Mouse (Mus musculus) kidney, embryonic 14.5 days (tissue): ENCODE results near the gene AI593442. TPM values are rescaled to one million over a fixed set of nuclear protein-coding genes. Genes with fewer than 3 reads are reported as not detected.

Experiments
- ATAC-seq: fragments of 200-750 bp; cut with Nextera tagmentation; 2 replicates; pipeline ENCODE4 v1.8.0; 2017; ENCODE audit warnings: moderate number of reproducible peaks, mild to moderate bottlenecking, moderate TSS enrichment, moderate library complexity; ENCODE audit not compliant: low FRiP score, low TSS enrichment
- H3K27ac ChIP-seq: fragments of 300-500 bp; sonication (generic); 2 replicates; pipeline ENCODE4 v1.5.1; 2014; ENCODE audit warnings: low read depth, mild to moderate bottlenecking, low read length, moderate library complexity, mixed read lengths
- H3K27me3 ChIP-seq: fragments of 300-500 bp; sonication (generic); 2 replicates; pipeline ENCODE4 v1.6.1; 2014; ENCODE audit warnings: mild to moderate bottlenecking, low read length; ENCODE audit not compliant: control insufficient read depth, insufficient read depth
- H3K36me3 ChIP-seq: fragments of 300-500 bp; sonication (generic); 2 replicates; pipeline ENCODE4 v1.6.1; 2014; ENCODE audit warnings: low read length, mixed read lengths; ENCODE audit not compliant: control insufficient read depth, insufficient read depth
- H3K4me1 ChIP-seq: fragments of 300-500 bp; sonication (generic); 2 replicates; pipeline ENCODE4 v1.6.1; 2014; ENCODE audit warnings: low read length, mixed read lengths; ENCODE audit not compliant: control insufficient read depth, insufficient read depth
- H3K4me2 ChIP-seq: fragments of 300-500 bp; sonication (generic); replicated peaks from 2 replicates; pipeline ENCODE4 v1.6.1; 2014; ENCODE audit warnings: low read depth, mild to moderate bottlenecking, low read length
- H3K4me3 ChIP-seq: fragments of 300-500 bp; sonication (generic); 2 replicates; pipeline ENCODE4 v1.5.1; 2014; ENCODE audit warnings: mild to moderate bottlenecking, low read length
- H3K9ac ChIP-seq: fragments of 300-500 bp; sonication (generic); 2 replicates; pipeline ENCODE4 v1.6.1; 2014; ENCODE audit warnings: low read depth, mild to moderate bottlenecking, low read length, moderate library complexity
- H3K9me3 ChIP-seq: fragments of 300-500 bp; sonication (generic); 2 replicates; pipeline ENCODE4 v1.6.1; 2016; ENCODE audit warnings: low read length; ENCODE audit not compliant: control insufficient read depth
- WGBS: fragments of 180-500 bp; shearing (Covaris S2); extraction: QIAGEN DNeasy Blood & Tissue Kit; methylation state at CpG from one replicate; pipeline ENCODE4 v1.1.7; 2014; 5-methylcytosine and 5-hydroxymethylcytosine counted together
- polyA plus RNA-seq: library from polyadenylated mRNA; unstranded; fragments of >200 nt; fragmentation: Nextera tagmentation; extraction: Ambion mirVana; gene quantifications from 2 replicates; pipeline ENCODE4 v1.2.1, GENCODE M21; 2014

The AI593442 gene
- polyA plus RNA-seq, 1 experiment from 2014 or later: 0.60 TPM

GRCm38 (mm10) chr9:52661422-52661821 lies 18.2 kb downstream of the AI593442 start:
- Histone ChIP-seq H3K27ac (no peak overlapping the region), H3K36me3 (no peaks in the 10 kb centered on the region), H3K4me3 (no peak overlapping the region), H3K9me3 (no peaks in the 10 kb centered on the region), H3K4me2 (no peak overlapping the region), H3K27me3 (no peaks in the 10 kb centered on the region), H3K4me1 (no peaks in the 10 kb centered on the region), H3K9ac (no peak overlapping the region)
- WGBS: 70% methylated on average over 3 of the region's 3 CpGs
- no peak for ATAC-seq

GRCm38 (mm10) chr9:52650341-52650951 lies 29.1 kb downstream of the AI593442 start:
- Histone ChIP-seq H3K27ac (no peak overlapping the region), H3K4me1 (no peaks in the 10 kb centered on the region), H3K27me3 (no peaks in the 10 kb centered on the region), H3K4me2 (no peak overlapping the region), H3K36me3 (no peaks in the 10 kb centered on the region), H3K9ac (no peak overlapping the region), H3K4me3 (no peak overlapping the region), H3K9me3 (no peaks in the 10 kb centered on the region)
- ATAC-seq: 0 out of 2 replicates have a peak, but pooled peaks have one; percentile 60
- 71% methylated on average over 5 of the region's 5 CpGs for WGBS

GRCm38 (mm10) chr9:52645312-52645711 lies 34.3 kb downstream of the AI593442 start:
- Histone ChIP-seq H3K4me3 (no peak overlapping the region), H3K4me1 (no peaks in the 10 kb centered on the region), H3K27me3 (no peaks in the 10 kb centered on the region), H3K27ac (no peak overlapping the region), H3K36me3 (no peaks in the 10 kb centered on the region), H3K4me2 (no peak overlapping the region), H3K9me3 (no peaks in the 10 kb centered on the region), H3K9ac (no peak overlapping the region)
- ATAC-seq: no peak
- WGBS: 75% methylated on average over 2 of the region's 2 CpGs

GRCm38 (mm10) chr9:52644626-52645025 lies 35.0 kb downstream of the AI593442 start:
- H3K27ac ChIP-seq: no peak overlapping the region
- ATAC-seq: no peak
- 60% methylated on average over 4 of the region's 4 CpGs for WGBS
- H3K27me3 ChIP-seq: no peaks in the 10 kb centered on the region
- no peak overlapping the region for H3K4me3 ChIP-seq
- no peak overlapping the region for H3K4me2 ChIP-seq
- H3K36me3 ChIP-seq: no peaks in the 10 kb centered on the region
- H3K9me3 ChIP-seq: no peaks in the 10 kb centered on the region
- no peaks in the 10 kb centered on the region for H3K4me1 ChIP-seq
- no peak overlapping the region for H3K9ac ChIP-seq

- ATAC-seq: no peak
- no peaks in the 10 kb centered on the region for H3K36me3 ChIP-seq
- H3K4me2 ChIP-seq: no peak overlapping the region
- WGBS: 82% methylated on average over 4 of the region's 4 CpGs
- no peak overlapping the region for H3K9ac ChIP-seq
- no peaks in the 10 kb centered on the region for H3K9me3 ChIP-seq
- H3K4me1 ChIP-seq: no peaks in the 10 kb centered on the region
- no peaks in the 10 kb centered on the region for H3K27me3 ChIP-seq
- no peak overlapping the region for H3K27ac ChIP-seq
- no peak overlapping the region for H3K4me3 ChIP-seq
Observed at GRCm38 (mm10) chr9:52644156-52644555, 35.4 kb downstream of the AI593442 start.

GRCm38 (mm10) chr9:52635991-52636390 lies 43.6 kb downstream of the AI593442 start:
- no peak overlapping the region for H3K4me2 ChIP-seq
- H3K4me3 ChIP-seq: no peak overlapping the region
- no peaks in the 10 kb centered on the region for H3K36me3 ChIP-seq
- no peak for ATAC-seq
- 61% methylated on average over 2 of the region's 2 CpGs for WGBS
- no peak overlapping the region for H3K9ac ChIP-seq
- H3K9me3 ChIP-seq: no peaks in the 10 kb centered on the region
- no peaks in the 10 kb centered on the region for H3K4me1 ChIP-seq
- no peaks in the 10 kb centered on the region for H3K27me3 ChIP-seq
- no peak overlapping the region for H3K27ac ChIP-seq

- ATAC-seq: no peak
- no peaks in the 10 kb centered on the region for H3K4me1 ChIP-seq
- H3K9ac ChIP-seq: no peak overlapping the region
- H3K27me3 ChIP-seq: no peaks in the 10 kb centered on the region
- H3K4me3 ChIP-seq: no peak overlapping the region
- H3K27ac ChIP-seq: no peak overlapping the region
- 70% methylated on average over 4 of the region's 4 CpGs for WGBS
- H3K36me3 ChIP-seq: no peaks in the 10 kb centered on the region
- no peak overlapping the region for H3K4me2 ChIP-seq
- no peaks in the 10 kb centered on the region for H3K9me3 ChIP-seq
Observed at GRCm38 (mm10) chr9:52623926-52624325, 55.7 kb downstream of the AI593442 start.
